Mouse (Mus musculus): ENCODE results near the gene Fzd2.

Fzd2 gene

DNA sequence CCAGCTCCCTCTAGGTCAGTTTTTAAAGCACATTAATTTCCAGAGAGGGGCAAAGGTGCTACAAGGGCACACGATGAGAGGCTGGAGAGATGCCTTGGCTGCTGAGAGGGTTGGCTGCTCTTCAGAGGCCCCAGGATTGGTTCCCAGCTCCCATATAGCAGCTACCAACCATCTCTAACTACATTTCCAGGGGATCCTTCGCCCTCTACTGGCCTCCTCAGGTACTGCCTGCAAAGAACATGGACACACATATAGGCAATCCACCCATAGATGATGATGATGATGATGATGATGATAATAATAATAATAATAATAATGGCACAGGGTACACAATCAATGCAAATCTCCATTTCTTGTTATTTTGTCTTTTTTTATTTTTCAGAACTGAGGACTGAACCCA, 15.3 kb downstream of the Fzd2 start:
- no peak for DNase-seq (ENCODE audit: low spot score)

DNA sequence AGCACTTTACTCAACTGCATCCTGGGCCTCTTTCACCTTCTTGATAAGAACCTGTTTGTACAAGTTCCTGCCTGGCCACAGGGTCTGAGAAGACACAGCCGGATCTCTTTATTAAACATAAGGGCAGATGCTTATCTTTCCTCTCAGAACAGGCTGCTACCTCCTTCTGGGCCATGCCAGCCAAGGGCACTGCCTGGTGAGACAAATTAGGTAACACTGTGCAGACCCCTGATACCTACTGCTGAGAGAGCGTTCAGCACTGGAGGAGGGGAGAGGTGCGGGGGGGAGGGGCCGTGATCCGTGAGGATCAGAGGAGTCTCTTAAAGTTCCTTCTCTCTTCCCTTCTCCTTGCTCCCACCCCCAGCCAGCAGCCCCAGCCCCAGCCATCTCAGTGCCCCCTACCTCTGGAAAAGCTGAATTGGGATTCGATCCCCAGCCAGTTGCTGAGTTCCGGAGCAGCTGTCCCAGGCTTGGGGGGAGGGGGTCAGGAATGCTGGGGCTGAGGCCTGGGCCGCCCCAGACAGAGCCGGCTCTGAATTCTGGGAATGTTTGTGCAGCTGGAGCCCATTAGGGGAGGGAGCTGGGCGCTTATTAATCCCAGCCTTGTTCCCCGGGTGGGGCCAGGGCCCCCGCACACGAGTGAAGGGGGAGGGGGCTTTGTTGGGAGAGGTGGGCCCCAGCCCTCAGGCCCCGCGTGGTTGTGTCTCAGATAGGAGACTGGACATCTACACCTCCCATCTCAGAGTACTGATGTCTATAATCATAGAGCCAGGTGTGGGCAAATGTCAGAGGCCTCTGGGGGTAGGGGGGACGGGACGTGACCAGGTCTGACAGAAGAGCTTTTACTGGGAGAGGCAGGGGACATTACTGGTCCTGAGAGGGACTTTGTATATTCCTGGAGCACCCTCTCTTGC, 19.9 kb downstream of the Fzd2 start:
- DNase-seq (ENCODE audit: low spot score), result no peak

DNA sequence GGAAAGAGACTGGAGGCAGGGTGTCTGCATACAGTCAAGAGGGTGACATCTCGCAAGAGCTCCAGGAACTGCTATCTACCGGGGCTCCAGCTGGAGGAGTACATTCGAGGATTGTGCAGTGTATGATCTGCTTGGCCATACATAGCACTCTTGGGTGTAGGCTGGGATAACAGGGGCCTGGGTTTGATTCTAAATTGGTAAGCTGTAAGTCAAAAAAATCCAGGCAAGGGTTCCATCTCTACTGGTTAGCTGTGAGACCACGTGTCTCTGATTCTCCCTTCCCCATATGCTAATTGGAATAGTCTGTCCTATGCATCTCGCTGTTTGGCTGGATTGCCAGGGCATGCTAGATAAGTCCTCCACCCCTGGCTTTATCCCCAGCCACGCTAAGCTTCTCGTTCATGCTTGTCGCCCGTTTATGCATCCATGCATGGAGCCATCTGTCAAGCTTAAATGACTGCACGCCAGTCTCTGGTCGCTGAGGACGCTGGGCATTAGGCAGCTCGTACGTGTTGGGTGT, 20.8 kb downstream of the Fzd2 start:
- DNase-seq (ENCODE audit: low spot score), result no peak

DNA sequence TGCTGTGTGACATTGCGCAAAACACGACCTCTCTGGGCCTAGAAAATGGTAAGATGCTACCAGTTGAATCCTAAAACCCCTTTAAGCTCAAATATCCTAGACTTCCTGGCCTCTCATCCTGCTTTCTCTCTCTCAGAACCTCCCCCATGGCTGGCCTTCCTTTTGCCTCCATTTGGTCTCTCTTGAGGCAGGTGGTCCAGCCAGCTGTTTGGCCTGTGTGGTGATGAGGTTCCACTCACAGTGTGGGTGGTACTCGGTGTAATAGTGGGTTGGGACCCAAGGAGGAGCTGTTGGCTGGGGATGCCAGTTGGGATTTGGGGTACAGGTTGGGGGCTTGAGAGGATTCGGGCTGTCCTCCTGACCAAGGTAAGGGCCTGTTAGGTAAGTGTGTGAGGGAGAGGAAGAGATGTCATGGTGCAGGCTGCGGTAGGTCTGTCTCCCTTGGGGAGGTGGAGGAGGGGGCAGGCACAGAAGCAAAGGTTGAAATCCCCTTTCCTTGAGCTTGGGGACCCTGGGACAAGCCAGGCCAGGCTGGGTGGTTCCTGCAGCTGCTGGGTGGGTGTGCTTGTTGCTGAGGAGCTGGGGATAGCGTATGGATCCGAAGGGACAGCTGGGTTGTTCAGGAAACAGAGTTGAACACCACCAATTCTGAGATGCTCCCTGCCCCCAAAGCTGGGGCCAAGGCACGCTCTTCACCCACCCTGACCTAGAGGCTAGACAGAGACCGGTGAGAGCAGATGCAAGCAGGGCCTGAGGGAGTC, 23.2 kb downstream of the Fzd2 start:
- DNase-seq (ENCODE audit: low spot score), result no peak

DNA sequence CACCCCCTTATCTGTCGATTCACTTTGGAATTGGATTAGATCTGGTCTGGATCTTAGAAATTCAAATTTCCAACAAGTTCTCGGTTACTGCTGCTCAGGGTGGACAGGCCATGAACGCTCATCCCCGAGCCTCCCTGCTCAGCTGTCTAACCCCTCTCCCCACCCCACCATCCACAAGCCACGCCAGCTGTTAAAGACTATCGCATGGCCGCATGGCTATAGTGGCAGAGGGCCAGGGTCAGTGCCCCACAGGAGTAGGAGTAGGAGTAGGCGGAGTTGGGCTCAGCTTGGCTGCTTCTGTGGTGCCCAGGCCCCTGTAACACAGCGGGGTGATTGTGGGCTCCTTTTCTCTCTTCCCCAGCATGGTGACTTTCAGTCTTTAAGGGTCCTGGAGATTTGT, 24.3 kb downstream of the Fzd2 start:
- DNase-seq (ENCODE audit: low spot score), result no peak

DNA sequence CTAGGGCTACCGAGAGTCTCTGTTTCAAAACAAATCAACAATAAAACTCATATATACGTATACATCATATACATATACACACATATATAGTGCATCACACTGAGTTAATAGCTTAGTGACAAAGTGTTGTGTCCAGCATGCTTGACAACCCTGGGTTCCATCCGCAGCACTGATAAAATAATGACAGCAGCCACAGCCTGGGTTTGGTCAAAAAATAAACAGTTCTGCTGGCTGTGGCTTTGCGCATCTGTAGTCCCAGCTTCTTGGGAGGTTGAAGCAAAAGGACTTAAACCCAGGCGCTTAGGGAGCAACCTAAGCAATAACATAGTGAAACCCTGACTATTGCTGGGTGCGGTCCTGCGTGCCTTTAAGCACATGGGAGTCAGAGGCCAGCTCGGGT, 25.2 kb downstream of the Fzd2 start:
- DNase-seq (ENCODE audit: low spot score), result no peak

DNA sequence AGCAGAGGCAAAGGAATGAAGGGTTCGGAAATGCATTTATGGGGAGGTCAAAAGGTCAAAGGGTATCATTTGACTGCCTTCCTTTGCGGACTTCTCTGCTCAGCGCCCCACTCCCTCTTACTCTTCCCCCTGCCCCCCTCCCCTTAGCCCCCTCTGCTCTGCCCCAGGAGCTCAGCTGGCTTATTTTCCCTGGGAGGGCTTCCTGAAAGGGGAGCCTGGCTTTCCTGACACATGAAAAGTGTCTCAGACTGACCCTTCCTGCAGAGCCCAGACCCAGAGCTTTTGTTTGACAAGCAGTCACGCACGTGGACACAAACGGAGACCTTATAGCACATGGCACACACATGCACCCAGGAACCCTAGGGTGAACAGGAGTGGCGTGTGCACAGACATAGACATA, 26.5 kb downstream of the Fzd2 start:
- DNase-seq (ENCODE audit: low spot score), result no peak

DNA sequence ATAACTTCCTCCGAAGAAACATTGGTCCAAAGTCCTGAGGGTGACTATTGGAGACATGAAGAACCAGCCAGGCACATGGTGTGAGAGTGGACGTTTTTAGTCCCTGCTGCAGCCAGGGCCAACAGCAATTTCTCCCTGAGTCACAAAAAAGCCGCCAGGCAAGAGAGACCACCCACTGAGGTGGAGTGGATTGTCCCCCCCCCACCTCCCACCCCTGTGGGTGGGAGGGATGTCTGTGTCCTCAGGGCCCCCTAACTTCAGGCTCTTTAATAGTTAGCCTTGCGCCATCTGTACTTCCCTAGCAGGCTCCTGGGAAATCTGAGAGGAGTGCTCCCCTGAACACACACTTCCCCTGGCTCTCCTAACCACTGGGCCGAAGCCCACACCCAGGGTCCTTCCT, 27.0 kb downstream of the Fzd2 start:
- no peak for DNase-seq (ENCODE audit: low spot score)

DNA sequence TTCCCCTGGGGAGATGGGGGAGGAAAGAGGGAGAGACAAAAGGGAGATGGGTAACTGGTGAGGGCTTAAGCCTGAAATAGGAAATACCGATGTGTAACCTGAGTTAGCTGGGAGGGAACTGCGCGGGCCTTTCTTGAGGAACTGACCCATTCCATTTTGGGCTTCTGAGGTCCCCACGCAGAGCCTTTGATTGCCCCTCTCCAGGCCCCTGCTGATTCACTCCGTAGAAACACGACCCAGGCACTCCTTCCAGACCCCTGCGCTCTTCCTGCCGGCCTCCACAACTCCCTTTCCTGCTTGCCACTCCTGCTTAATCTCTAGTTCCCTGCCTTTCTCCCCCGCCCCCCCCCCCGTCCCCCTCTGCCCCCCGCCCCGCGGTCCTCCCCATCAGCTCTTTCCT, 28.5 kb downstream of the Fzd2 start:
- no peak for DNase-seq (ENCODE audit: low spot score)

DNA sequence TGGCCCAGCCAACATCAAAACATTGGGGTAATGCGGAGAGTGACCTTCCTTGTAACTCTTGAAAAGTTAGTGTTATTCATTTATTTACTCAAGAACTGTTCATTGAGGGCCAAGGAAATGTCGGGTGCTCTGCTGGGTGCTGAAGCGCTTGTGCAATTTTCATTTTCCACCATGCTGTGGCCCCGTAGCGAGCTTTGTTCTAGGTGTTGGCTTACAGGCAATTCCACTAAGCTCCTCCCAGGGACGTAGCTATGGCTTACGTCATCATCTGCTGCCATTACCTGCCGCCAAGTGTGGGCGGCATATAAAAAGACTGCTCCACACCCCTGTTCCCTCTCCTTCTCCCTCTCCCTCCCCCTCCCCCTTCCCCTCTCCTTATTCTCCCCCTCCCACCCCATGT, 29.2 kb downstream of the Fzd2 start:
- DNase-seq (ENCODE audit: low spot score), result no peak

DNA sequence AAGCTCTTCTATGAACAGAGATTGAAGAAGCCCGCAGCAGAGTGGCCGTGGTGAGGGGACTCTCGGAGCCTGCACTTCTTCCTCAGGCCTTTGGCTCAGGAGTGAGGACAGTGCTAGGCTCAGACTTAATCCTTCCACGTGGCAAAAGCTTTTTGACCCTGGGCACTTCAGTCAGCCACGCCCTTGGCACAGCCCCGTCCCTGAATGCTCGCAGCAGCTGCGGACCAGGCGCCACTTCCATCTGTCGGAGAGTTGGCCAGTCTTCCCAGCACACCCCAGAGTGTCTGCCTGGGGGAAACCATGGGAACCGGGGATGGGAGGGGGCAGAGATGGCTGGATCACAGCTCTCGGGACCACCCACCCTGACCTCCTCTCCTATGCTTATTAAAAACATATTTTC, 32.7 kb downstream of the Fzd2 start:
- DNase-seq (ENCODE audit: low spot score), result peak; percentile 24

DNA sequence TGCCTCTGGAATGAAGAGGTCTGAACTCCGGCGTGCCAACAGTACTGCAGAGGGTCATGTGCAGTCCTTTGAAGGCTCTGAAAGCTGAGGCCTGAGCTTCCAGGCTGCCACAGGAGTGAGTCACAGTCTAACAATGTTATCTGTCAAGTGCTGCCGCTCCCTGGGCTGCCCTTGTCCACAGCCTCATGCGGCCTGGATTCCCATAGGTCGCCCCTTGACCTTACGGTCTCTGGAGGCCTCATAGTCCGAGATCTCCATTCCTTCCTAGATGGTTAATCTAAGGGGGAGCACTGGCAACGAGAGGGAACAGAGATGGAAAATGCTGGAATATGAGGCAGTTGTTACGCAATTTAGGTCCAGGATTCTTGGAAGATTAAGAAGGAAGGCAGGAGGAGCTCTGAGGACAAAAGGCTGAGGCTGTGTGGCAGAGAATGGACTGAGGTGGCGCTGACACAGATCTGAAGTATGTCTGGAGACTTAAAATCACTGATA, 39.7 kb downstream of the Fzd2 start:
- peak; percentile 20 for DNase-seq (ENCODE audit: low spot score)

DNA sequence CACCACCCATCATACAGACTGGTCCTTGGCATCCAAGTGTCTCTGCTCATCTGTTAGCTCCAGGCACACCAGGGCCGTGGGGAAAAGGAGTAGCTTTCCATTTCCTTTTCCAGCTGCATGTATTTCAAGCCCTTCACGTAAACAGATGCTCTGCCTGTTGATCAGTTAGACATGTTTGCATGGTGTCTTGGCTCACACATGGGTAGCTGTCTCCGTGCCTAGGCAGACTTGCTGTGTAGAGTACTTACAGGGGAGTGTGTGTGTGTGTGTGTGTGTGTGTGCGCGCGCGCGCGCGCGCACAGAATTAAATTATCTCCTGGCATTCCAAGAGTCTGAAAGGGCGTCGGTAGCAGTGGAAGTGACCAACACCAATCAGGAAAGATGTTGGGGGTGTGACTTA, 42.0 kb downstream of the Fzd2 start:
- DNase-seq (ENCODE audit: low spot score), result no peak

DNA sequence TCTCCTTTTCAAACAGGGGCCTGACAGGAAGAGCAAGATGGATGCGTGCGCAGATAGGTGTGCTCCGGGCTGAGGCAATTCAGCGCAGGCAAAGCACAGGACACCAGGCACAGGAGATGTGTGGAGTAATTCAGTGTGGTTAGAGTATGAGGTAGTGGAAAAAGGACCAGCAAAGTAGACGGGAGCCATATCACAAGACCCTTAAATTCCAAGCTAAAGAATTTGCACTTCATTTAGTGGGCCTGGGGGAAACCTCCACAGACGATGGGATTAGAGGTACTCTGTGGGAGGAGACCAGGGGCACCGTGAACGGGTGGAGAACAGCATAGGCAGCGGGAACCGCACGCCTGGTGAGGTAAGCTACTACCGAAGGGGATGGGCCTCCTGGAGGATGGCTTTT, 43.7 kb downstream of the Fzd2 start:
- DNase-seq (ENCODE audit: low spot score), result no peak

DNA sequence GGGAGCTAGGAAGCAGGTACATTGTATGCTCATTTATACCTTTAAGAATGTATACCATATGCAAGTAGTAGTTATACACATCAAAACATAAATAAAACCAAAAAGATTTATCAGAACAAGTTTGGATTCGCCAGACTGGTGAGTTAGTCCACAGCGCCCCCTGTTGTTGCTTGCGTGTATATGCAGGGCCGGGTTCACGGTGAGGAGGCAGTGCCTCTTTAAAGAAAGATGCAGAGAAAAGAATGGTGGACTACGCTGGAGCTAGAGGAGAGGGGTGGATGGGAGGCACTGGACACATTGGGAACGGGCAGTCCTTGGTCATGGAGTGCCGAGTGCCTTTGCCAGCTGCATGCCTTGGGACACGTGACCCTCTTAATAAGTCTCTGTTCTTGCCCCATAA, 47.2 kb downstream of the Fzd2 start:
- DNase-seq (ENCODE audit: low spot score), result peak; percentile 69

DNA sequence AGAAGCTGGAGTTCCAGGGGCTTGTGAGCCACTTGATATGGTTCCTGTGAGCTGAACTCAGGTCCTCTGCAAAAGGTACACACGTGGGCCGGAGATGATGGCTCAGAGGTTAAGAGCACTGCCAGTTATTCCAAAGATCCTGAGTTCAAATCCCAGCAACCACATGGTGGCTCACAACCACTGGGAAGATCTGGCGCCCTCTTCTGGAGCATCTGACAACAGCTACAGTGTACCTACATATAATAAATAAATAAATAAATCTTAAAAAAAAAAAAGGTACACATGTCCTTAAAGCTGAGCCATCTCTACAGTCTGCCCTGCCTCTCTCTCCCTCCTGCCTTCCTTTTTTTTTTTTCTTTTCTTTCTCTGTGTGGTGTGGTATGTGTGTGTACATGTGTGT, 48.6 kb downstream of the Fzd2 start:
- DNase-seq (ENCODE audit: low spot score), result no peak

DNA sequence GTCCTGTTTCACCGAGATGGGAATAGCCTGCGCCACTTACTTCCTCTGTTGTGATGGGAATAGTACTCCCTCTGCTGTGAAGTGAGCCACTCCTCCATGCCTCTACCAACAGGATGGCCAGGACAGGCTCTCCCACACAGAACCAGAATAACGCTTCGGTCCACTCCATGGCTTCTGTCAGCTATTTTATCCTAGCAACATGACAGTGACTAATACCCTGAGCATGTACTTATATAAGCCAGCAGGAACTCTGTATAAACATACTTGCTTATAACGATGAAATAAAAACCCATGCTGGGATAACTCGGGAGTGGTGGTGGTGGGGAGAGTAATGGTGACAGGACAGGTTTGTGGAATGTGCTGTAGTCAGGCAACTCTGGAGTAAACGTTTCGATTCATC, 51.7 kb downstream of the Fzd2 start:
- DNase-seq (ENCODE audit: low spot score), result no peak

DNA sequence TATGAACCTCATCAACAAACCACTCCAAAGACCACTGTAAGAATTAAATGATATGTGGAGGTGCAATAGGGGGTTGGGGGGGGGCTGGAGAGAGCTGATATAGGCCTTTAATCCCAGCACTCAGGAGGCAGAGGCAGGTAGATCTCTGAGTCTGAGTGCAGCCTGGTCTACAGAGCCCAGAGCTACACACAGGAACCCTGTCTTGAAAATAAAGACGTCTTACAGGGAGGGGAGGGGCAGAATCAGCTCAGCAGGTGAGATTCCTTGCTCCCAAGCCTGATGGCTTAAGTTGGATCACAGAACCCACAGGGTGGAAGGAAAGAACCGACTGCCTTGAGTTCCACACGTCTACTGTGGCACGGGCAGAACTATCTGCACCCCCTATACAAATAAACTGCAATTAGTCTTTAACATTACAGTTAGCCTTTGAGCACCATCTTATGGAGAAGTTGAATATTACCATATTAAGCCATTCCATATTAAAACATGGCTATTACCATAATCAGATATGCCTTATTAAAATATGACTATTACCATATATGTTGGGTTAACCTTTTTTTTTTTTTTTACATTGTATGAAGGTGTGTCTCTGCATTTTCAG, 52.2 kb downstream of the Fzd2 start:
- no peak for DNase-seq (ENCODE audit: low spot score)

DNA sequence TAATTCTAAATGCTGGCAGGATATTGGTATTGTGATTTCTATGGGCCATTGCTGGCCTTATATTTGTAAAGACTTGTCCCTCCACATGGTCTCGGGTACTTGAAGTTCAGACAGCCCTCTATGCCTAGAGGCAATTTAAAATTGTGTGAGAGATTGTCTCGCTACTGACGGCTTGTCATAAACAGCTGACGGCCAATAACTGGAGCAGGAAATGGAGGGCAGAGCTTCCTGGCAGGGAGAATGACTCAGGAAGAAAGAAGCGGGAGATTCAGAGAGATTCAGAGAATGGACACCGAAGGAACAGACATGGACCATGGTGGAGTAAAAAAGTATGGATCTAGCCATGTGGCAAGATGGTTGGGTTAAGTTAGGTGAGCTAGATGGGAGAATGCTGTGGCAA, 52.7 kb downstream of the Fzd2 start:
- no peak for DNase-seq (ENCODE audit: low spot score)
